ENCODE assay signal across 9 mouse cellular contexts in the genomic region with DNA sequence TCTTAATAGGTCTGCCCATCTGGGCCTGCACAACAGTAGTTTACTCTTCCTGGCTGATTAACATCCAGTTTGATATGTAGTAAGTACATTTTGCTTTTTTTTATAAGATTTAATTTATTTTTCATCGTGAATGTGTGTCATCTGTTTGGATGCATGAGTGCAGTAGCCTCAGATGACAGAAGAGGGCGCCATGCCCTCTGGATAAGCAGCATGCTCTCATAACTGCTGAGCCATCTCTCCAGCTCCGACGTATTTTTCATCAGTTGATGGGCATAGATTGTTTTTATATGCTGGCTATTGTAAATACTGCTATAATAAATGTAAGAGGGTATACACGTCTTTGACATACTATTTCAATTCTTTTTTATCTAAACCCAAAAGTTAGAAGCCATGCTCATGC. TPM values are rescaled to one million over a fixed set of nuclear protein-coding genes. Genes with fewer than 3 reads are reported as not detected.
DNase-seq lines count a peak whose midpoint lies in the region; ATAC-seq and TF ChIP-seq lines count a peak whose summit lies in the region.
"Had no signal": no experiment of that assay in that cellular context is flagged by ENCODE, and none has a peak within 500 bp of the region (broad histone marks: within the 10 kb centered on the region; RNA-seq: fewer than 3 reads in every experiment).

No protein-coding gene starts in this region.

- WGBS in embryonic facial prominence, embryonic 11.5 days: 35% methylated on average over 5 of the region's 5 CpGs
- 19% methylated on average over 5 of the region's 5 CpGs for WGBS in lung, postnatal 0 days

- TF ChIP-seq CTCF in lung, postnatal 0 days (IDR thresholded peaks at IDR 0.05): peak; percentile 78

- no peak for TF ChIP-seq EP300 in lung, postnatal 0 days (IDR thresholded peaks at IDR 0.05)

- no peaks in the 10 kb centered on the region for H3K9me3 ChIP-seq in embryonic facial prominence, embryonic 11.5 days (replicated peaks; ENCODE audit: control insufficient read depth, low read length)
- H3K9me3 ChIP-seq in lung, postnatal 0 days (ENCODE audit: low read length): no peaks in the 10 kb centered on the region
- H3K9me3 ChIP-seq: heart, embryonic 13.5 days had no signal

- H3K36me3 ChIP-seq in embryonic facial prominence, embryonic 11.5 days (replicated peaks; ENCODE audit: control insufficient read depth, insufficient read depth, low read depth, low read length): no peaks in the 10 kb centered on the region
- H3K36me3 ChIP-seq in lung, postnatal 0 days (ENCODE audit: insufficient read depth, low read length): no peaks in the 10 kb centered on the region
- H3K36me3 ChIP-seq: heart, embryonic 13.5 days had no signal

- no peaks in the 10 kb centered on the region for H3K27me3 ChIP-seq in embryonic facial prominence, embryonic 11.5 days (ENCODE audit: control insufficient read depth, insufficient read depth, low read length)
- H3K27me3 ChIP-seq in lung, postnatal 0 days (replicated peaks; ENCODE audit: insufficient read depth, low read length): no peaks in the 10 kb centered on the region
- H3K27me3 ChIP-seq: heart, embryonic 13.5 days had no signal

- no peak overlapping the region for H3K4me3 ChIP-seq in embryonic facial prominence, embryonic 11.5 days (ENCODE audit: low read depth, low read length)
- no peak overlapping the region for H3K4me3 ChIP-seq in lung, postnatal 0 days (ENCODE audit: low read depth, low read length)
- H3K4me3 ChIP-seq: heart, embryonic 13.5 days had no signal

- no peak overlapping the region for H3K4me2 ChIP-seq in embryonic facial prominence, embryonic 11.5 days (ENCODE audit: low read depth, low read length)
- H3K4me2 ChIP-seq in lung, postnatal 0 days (replicated peaks; ENCODE audit: low read depth, low read length): no peak overlapping the region
- H3K4me2 ChIP-seq: heart, embryonic 13.5 days had no signal

- no peak overlapping the region for H3K27ac ChIP-seq in embryonic facial prominence, embryonic 11.5 days (replicated peaks; ENCODE audit: low read depth, low read length)
- no peak overlapping the region for H3K27ac ChIP-seq in lung, postnatal 0 days (ENCODE audit: low read length)
- H3K27ac ChIP-seq: heart, embryonic 13.5 days had no signal

- H3K9ac ChIP-seq in embryonic facial prominence, embryonic 11.5 days (replicated peaks; ENCODE audit: low read length): no peak overlapping the region
- H3K9ac ChIP-seq in lung, postnatal 0 days (replicated peaks; ENCODE audit: low read depth): no peak overlapping the region
- H3K9ac ChIP-seq: heart, embryonic 13.5 days had no signal

- intact Hi-C loops in left cerebral cortex, postnatal 36 days (cut with DNase I): loop anchor here (2.0 kb wide), 2 partner anchors 39 to 525 kb away; no protein-coding TSS in a partner anchor

- ATAC-seq in embryonic facial prominence, embryonic 11.5 days (replicated peaks; ENCODE audit: insufficient number of reproducible peaks, low FRiP score, low TSS enrichment, low read depth): no peak
- ATAC-seq in lung, postnatal 0 days: 0 out of 2 replicates have a peak, but pooled peaks have one; percentile 25

- DNase-seq in adrenal gland, postnatal 14 days: peak; percentile 65
- DNase-seq in adrenal gland, adult 2 months: no peak
- DNase-seq in left cerebral cortex, adult 11 months (ENCODE audit: low spot score): peak; percentile 7
- DNase-seq in left cerebral cortex, postnatal 36 days (ENCODE audit: low spot score in 2 of 2): no peak
- peak; percentile 62 for DNase-seq in MEL-GATA-1-ER (ENCODE audit: extremely low read depth, low read depth)
- DNase-seq in embryonic facial prominence, embryonic 11.5 days (ENCODE audit: low spot score): peak; percentile 55
- peak; percentile 70 for DNase-seq in lung, postnatal 0 days (ENCODE audit: low spot score)
- DNase-seq in thymus, postnatal 14 days: peak; percentile 34

- H3K4me1 ChIP-seq in embryonic facial prominence, embryonic 11.5 days (ENCODE audit: control insufficient read depth, insufficient read depth, low read length): no peaks in the 10 kb centered on the region
- H3K4me1 ChIP-seq in lung, postnatal 0 days (ENCODE audit: insufficient read depth, low read depth, low read length): no peaks in the 10 kb centered on the region
- H3K4me1 ChIP-seq: heart, embryonic 13.5 days had no signal

RNA-seq across cellular contexts. Expression of a gene that starts 29.3 kb away (rescaled TPM):
- total RNA-seq in adrenal gland, postnatal 14 days (2021): 53.3 and 64.9 TPM in 2 replicates
- 10 to 100 TPM; 29.3 to 33.3 TPM for total RNA-seq in adrenal gland, adult 2 months (2021)
- polyA plus RNA-seq in adrenal gland, adult 2 months (2012; rRNA removed): 35.9 and 38.5 TPM in 2 replicates
- total RNA-seq in left cerebral cortex, postnatal 36 days (2021): 10 to 100 TPM; 42.4 to 48.6 TPM
- 35.9 and 43.7 TPM in 2 replicates for polyA plus RNA-seq in embryonic facial prominence, embryonic 11.5 days (2014; fragmentation: Nextera tagmentation; extraction: Ambion mirVana)
- polyA plus RNA-seq in lung, postnatal 0 days (2015; fragmentation: Nextera tagmentation; extraction: Ambion mirVana): 8.2 and 9.7 TPM in 2 replicates

RNA-seq across cellular contexts. Expression of a gene that starts 35.0 kb away (rescaled TPM):
- total RNA-seq in adrenal gland, postnatal 14 days (2021): not detected in 2 replicates
- not detected for total RNA-seq in adrenal gland, adult 2 months (2021)
- 0.06 TPM in 1 of 2 replicates, not detected in the other for polyA plus RNA-seq in adrenal gland, adult 2 months (2012; rRNA removed)
- not detected for total RNA-seq in left cerebral cortex, postnatal 36 days (2021)
- not detected in 2 replicates for polyA plus RNA-seq in embryonic facial prominence, embryonic 11.5 days (2014; fragmentation: Nextera tagmentation; extraction: Ambion mirVana)
- 0.11 and 0.43 TPM in 2 replicates for polyA plus RNA-seq in lung, postnatal 0 days (2015; fragmentation: Nextera tagmentation; extraction: Ambion mirVana)
- polyA plus RNA-seq: heart, embryonic 13.5 days had no signal

RNA-seq across cellular contexts. Expression of a gene that starts 58.2 kb away (rescaled TPM):
- 24.1 and 26.0 TPM in 2 replicates for total RNA-seq in adrenal gland, postnatal 14 days (2021)
- 10 to 100 TPM; 33.0 to 35.2 TPM for total RNA-seq in adrenal gland, adult 2 months (2021)
- 38.2 and 38.7 TPM in 2 replicates for polyA plus RNA-seq in adrenal gland, adult 2 months (2012; rRNA removed)
- total RNA-seq in left cerebral cortex, postnatal 36 days (2021): 1 to 10 TPM; 8.6 TPM
- 31.8 and 34.3 TPM in 2 replicates for polyA plus RNA-seq in embryonic facial prominence, embryonic 11.5 days (2014; fragmentation: Nextera tagmentation; extraction: Ambion mirVana)
- 37.7 and 41.9 TPM in 2 replicates for polyA plus RNA-seq in lung, postnatal 0 days (2015; fragmentation: Nextera tagmentation; extraction: Ambion mirVana)

Comparison
In these comparisons a context has a peak if more than half of its experiments do, and no peak if none do; other contexts are left out.
1. DNase-seq: peak in adrenal gland, postnatal 14 days (single experiment), left cerebral cortex, adult 11 months (single experiment), MEL-GATA-1-ER (single experiment), embryonic facial prominence, embryonic 11.5 days (single experiment), lung, postnatal 0 days (single experiment) and thymus, postnatal 14 days (single experiment); none in adrenal gland, adult 2 months (single experiment) and left cerebral cortex, postnatal 36 days (0 of 2).